Mouse (Mus musculus) 3T3-L1 (cell line): ENCODE measurements around the gene Sptb.

Experiments used
- DNase-seq: peaks from one replicate; pipeline ENCODE4 v3.0.0-alpha.2; 2015; ENCODE audit warnings: low read depth, low spot score

The Sptb gene

DNA sequence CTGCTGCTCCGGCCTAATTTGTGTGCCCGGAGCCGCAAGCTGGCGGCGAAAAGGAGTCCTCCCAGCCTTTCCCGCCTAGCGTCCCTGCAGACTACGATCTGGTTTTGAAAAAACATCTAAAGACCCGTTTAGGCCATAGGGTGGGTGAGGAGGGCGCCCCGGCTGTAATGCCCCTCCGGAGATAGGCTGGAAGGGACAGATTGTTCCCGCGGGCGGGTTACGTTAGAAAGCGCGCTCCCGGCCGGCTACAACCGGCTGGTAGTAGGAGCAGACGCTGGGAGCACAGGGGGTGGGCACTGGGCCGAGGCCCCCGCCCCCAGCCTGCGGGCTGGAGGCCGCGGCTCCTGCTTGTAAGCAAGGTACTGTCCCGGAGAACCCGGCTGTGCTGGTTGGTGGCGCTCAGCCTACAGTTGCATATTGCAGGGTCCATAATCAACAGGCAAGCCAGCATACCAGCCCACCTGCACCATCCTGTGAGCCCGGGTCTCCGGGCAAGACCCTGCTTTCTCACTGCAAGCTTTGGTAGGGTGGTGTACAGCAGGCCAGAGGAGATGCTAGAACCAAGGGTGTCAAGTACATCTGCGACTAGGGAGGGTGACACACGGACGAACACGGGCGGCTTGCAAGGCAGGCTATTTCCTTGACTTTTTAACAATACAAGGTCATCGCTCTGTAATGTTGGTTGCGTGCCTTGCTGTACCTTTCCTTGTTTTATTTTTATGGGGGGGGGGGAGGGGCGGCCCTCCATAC, at the start of gene Sptb:
Sptb (minus strand) TSS at position 197 of the 750 bp plus-strand sequence.
- no peak for DNase-seq

DNA sequence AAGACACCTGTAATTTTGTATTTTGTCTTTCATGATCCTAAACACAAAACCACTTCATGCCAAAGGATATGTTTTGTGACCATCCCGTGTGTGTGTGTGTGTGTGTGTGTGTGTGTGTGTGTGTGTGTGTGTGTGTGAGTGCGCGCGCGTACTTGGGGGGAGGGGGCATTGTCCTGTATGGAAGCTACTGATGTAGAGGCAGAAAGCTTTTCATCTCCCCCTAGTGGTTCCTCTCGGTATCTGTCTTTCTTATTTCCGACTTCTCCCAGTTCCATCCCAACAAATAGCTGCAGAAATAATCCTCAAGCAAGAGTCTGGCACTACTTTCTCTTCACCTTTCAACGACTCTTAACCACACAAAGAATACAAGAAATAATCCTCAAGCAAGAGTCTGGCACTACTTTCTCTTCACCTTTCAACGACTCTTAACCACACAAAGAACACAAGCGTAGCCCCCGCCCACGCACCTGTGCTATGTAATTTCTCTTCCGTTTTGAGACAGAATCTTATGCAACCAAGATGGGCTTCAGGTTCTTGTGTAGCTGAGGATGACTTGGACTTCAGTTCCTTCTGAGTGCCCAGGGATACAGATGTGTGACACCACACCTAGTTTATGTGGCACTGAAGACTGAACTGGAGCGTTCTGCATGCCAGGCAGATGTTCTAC, 42.4 kb upstream of the Sptb start:
- DNase-seq: peak; percentile 71

DNA sequence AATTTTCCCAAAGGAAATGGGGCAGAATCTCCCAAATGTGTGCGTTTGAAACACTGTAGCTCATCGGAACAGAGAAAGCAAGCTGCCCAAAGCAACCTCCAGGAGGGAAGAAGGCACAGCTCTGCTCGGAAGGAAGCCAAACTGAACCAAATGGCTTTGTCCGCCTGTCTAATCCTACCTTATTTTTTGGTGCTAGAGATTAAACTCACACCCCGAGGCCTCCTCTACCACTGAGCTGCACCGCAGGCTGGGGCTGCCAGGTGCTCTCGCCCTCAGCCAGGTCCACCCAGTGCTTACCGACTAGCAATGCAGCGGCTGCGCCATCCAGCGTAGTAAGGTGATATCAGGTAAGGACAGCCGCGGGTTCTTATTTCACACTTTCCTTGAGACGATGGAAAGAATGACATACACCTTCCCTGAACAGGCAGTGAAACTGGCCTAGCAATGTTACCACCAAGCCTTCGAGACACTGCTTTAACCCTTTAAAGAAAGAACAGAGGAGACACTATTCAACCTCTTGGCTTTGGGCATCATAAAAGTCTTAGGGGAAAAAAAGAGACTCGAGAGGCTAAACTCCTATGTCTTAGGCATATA, 40.6 kb upstream of the Sptb start:
- DNase-seq: no peak

DNA sequence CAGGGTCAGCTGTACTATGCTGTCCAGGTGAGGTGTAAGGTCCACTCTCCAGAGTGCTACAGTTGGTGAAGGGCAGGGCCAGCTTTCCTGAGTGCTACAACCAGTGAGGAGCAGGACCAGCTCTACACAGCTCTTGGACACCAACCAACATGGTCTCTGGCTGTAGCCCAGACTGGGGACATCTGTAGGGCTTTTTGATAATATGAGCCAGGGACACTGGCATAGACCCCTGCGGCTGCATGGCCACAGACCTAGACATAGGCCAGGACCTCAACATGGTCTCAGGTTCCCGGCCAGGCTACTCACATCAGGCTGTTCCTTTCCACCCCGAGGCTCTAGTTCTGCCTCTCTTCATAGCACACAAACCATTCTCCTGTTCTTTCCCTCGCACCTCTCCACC, 17.6 kb upstream of the Sptb start:
- no peak for DNase-seq

DNA sequence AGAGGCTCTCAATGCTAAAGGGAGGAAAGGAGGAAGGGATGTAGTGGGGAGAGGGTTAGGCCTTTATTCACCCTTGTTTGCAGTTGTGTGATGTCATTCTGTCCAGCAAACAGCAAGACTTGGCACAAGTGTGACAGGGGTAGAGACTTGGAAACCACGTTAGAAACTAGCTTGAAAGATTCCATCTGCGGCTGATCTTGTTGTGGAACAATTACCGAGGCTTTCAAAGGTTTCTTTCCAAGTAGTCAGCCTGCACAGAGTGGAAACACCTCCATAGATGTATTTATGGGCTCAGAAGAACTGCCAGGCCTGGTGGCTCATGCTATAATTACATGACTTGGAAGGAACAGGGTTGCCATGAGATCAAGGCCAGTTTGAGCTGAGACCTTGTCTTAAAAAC, 11.7 kb upstream of the Sptb start:
- no peak for DNase-seq

DNA sequence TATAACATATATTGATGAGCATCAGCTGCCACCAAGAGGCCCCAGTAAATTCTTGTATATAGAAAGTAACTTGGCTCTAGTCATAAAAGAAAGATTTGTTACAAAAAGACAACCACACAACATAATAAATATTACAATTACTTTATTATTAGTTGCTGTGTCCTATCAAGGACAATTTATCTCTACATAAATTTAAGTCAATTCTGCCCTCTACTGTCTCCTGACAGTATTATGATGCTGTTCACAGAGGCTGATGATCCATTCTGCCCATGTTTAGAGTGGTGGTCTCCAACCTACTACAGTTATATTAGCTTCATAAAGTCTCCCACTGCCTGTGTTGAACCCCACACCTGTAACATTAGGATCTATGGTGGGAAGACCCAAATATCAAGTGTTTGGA, 10.2 kb upstream of the Sptb start:
- DNase-seq: peak; percentile 11

DNA sequence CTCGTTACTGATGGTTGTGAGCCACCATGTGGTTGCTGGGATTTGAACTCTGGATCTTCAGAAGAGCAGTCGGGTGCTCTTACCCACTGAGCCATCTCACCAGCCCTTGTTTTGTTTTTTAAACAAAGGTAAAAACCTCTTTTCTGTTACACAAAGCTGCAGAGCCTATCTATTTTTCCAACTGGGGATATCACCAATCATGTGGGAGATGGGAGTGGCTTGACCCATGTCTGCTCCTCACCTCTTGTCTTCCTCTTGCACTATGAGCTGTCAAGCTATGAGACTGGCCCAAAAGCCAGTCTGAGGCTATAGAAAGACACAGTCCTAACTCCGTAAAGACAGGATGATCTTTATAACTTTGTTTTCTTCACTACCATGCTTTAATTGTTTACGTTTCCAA, 8.0 kb upstream of the Sptb start:
- DNase-seq: no peak

DNA sequence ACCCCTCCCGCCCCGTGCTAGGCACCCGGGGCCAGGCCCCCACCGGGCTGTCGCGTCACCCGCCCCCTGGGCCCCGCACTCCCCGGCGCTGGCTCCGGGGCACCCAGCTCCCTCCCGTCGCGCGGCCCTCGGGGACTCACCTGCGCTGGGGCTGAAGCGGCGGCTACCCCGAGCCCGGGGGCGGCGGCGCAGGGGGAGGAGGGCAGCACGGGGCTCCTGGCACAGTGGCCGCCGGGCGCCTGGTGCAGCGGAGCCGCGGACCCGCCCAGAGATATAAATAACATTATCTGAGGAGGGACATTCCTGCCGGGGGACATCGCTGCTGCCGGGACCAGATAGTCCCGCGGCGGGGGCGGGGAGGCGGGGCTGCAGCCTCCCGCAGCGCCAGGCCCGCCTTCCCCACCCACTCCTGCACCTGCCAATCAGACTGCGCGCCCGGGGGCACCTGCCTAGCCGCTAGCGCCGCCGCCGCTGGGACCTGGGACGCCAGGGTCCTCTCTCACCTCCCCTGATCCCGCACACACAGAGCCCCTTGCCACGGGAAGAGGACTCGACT, 474 bp downstream of the Sptb start:
- no peak for DNase-seq

DNA sequence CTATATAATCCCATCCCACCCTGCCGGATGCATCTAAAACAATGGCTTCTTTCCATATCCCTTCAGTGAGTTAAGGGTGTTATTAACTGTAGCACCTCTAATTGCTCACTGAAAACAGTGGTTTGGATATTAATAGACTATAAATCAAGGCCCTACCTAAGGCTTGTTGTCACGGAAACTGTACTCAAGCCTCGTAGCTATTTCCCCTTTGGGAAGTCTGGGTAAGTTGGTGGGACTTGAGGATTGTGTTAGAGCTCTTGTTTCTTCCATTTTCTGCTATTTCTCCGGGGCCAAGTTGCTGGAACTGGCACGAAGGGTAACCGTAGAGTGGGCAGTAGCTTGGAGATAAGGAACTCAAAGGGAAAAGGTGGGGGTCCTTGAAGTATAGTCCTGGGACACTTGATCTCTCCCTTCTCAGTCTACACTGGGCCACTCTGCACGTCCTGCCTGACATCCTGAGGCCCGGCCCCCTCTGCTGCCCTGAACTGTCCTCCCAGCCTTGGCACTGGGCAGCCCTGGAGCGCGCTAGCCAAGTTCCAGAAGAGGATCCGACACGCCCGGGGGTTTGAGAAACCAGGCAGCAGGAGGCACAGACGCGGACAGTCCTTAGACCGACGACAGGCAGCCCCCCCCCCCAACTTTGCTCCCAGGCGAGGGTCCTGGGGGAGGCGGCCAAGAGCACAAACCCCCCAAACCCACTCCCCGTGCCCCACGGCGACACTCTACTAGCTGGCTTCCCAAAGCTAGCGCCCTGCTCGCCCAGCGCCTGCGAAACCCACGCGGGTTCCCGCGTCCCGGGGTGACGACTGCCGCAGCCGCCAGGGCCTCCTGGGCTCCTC, 1.2 kb downstream of the Sptb start:
- no peak for DNase-seq

DNA sequence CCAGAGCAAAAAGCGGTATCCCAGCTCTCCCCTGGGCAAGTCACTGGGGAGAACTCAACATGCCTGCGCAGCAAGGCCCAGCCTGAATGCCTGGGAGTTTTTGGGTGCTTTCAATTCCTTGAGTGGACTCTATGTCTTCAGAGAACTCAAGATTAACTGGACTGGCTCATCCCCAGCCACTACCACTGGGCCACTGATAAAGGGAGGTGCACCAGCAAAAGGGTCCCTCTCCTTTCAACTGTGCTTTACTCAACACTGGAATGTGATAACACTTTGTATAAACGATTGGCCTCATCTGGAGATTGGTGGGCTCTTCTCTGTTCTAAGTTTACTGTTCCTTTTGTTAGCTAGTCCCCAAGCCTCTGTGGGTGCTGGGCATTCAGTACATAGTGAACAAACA, 2.2 kb downstream of the Sptb start:
- DNase-seq: no peak

DNA sequence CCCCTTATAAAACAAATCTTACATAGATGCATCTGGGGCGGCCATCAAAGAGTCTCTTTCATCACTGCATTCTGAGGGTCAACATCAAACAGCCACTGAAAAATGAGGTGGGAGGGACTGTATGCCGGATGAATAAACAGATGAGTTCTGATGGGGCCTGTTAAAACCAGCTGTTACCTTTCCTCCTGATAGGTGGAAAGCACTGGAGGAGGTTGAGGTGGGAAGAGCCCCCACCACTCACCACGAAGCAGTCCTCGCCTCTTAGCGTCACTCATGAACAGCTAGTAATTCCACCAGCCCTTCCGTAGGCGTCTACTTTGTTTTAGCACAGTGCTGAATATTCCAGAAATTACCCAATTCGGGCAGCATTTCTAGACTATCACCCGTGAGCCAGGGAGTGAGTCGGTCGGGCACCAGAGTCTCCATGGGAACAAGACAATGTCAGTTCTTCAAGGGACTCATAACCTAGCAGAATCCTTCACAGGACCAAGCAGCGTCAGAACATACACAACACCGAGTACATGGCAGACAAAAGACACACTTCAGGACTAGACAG, 13.9 kb downstream of the Sptb start:
- DNase-seq: no peak

DNA sequence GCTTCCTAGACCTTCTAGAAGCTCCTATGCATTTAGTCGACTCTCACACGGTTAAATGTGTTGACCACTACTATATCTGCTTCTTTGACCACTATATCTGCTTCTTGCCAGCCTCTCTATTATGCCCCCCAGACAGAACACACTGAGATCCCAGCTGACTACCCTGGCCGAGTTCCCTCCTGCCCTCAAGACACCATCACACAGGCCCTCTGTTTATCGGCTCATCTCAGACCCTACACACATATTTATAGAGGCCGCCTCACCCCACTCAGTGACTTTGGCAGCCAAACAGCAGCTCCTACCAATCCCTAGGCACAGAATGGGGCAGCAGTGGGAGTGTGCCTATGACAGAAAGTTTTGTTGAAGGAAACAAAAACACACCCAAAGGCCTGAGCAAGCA, 14.6 kb downstream of the Sptb start:
- no peak for DNase-seq

DNA sequence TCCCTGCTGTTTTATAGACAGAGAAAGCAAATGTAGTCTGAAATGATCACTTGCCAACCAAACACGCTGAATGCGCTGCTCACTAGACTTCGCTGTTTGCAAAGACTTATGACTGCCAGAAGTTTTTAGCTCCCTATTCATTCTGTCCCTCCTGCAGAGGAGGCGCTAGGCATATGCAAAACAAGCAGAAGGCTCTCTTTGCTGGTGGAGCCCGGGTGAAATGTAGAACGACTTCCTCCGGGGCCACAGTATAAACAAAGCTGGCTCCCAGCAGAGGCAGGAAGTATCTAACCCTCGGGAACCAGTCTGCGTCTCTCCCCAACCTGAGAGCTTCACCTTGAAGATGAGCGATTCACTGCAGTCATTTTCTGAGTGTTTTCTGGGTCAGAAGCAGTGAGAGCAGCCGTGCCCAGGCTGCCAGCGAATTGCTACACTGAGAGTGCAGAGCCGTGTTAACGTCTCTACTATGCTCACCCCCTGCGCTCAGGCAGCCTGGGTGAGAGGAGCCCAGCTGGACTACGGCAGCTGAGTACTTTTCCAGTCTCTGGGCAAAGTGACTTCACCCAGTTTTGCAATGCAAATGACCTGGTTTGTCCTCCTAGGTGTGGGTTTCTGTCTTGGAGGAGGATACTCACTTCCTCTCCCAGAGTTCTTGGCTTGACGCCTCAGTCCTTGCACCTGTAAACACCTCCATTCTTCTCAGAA, 15.4 kb downstream of the Sptb start:
- no peak for DNase-seq

DNA sequence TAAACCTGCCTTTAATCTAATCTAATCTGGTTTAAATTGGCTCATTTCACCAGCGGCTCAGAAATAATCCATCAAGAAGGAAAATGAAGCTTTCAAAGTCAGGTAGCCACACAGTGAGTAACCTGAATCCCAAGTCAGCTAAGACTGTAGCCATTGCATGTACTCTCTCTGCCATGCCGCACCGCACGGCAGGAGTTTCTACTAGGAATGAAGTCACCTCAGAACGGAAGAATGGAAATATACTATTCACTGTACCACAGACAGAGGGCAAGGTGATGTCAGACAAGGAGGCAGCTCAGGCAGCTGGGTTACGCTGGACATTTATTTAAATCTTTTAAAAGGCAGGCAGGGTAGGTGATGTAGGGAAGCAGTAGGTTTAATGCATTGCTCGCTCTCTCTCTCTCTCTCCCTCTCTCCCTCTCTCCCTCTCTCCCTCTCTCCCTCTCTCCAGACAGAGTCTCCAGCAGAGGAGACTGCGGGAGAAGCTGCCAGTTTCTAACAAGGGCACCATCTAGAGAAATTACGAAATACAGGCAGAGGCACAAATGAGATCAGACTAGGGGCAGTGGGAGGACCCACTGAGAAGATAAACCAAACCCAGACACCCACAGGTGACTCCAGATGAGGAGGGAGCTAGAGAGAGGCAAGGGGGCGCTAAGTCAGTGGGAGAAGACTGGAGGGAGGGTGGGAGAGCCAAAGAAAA, 22.7 kb downstream of the Sptb start:
- DNase-seq: no peak

DNA sequence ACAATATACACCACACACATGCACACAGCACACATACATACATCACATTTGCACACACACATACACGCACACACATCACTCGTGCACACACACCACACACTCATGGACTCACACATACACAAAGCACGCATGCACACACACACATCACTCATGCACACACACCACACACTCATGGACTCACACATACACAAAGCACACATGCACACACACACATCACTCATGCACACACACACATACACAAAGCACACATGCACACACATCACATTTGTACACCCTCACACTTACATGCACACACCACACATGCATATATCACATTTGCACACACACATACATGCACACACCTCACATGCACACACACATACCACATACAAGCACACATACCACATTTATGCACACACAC, 24.7 kb downstream of the Sptb start:
- DNase-seq: no peak

DNA sequence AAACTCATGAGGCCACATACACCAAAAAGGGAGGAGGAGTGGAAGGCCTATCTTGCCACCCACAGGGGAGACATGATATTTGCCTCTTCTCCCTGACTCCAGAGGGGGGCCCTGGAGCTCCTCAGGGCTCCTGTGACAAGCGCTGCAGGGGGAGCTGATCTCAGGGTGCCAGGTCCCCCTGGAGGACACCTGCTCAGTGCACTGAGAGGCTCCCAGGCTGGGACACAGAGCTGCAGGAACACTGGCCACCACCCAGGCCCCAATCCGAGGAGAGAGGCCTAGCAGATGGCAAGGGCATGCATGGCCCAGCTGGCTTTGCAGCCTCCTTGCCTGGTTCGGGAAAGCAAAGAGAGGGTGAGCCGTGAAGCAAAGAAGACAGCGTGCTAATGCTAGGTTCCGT, 25.9 kb downstream of the Sptb start:
- DNase-seq: no peak

DNA sequence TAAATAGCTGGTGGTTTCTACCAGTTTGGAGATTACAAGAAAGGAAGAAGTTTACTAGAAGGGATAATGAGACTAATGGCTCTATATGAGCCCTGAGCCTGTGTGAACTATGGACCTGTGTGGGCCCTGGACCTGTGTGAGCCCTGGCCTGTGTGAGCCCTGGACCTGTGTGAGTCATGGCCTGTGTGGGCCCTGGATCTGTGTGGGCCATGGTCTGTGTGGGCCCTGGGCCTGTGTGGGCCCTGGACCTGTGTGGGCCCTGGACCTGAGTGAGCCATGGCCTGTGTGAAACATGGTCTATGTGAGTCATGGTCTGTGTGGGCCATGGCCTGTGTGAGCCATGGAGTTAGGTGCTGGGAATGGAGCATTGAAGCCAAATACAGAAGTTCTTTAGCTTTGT, 28.4 kb downstream of the Sptb start:
- no peak for DNase-seq

DNA sequence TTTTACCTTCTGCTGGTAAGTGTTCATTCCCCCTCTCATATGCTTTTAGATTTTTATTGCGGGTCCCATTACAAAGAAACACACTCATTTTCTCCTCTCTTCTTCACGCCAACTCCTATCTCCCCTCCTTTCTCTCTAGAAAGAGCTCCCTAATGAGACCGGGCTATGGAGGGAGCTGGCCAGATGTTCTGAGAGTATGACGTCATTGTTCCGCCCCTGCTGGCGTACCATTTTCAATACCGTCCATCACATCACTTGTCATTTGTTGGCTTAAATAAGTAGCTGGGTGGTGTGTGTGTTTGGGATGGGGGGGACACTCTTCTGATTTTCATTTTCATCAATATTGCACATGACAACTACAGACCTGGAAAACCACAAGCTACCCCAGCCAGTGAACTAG, 33.3 kb downstream of the Sptb start:
- DNase-seq: peak; percentile 11

DNA sequence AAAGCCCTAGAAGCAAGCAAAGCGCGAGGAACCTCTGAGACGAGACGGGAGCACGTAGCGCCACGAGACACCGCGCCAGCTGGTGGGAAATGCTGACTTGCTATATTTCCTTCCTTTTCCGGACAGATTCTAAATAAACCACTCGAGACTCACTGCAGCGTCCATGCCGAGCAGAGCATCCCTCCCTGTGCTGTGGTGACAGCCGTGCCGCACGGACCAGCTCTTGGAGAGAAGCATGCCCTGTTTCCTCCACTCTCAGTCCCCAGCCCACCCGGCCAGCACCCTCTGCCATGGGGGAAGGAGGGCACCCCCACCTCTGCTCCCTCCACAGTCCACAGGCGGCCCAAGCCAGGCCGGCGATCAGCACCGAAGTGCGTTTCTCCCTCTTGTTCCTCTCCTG, 33.9 kb downstream of the Sptb start:
- no peak for DNase-seq

DNA sequence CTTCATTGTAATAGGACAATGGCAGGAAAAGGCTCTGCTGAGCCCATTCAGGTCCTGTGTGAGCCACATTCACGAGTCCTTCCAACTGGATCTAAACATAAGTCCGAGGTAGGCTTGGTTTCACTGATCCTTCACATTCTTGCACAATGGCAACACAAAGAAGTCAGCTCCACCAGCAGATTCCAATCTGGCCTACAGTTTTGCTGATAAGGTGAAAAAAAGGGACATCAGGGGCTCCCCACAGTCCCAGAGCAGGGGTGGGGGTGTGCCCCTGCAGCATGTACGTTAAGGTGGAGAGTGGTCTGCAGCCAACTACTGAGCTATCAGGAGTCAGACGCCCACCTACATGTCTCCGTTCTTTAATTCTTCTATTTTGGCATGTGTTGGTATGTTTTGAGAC, 35.0 kb downstream of the Sptb start:
- DNase-seq: no peak
